Mouse (Mus musculus): ENCODE measurements around the gene Polr2h. TPM values are rescaled to one million over a fixed set of nuclear protein-coding genes. Genes with fewer than 3 reads are reported as not detected.
"Not testable (repeated sequence)": the region's sequence is repeated elsewhere in the genome, so short reads cannot be mapped to it uniquely, and the experiment has no call there.

The Polr2h gene
- 1 to 10 TPM; 8.2 to 8.3 TPM for total RNA-seq (2021)
- long read RNA-seq, experiment 1, transcript Polr2h-201 (5 exons, 950 nt): major isoform, 20 of 20 reads
- long read RNA-seq, experiment 1, partial matches to known transcripts: 0 of 20 reads
- long read RNA-seq, experiment 1, other reads (novel, unspliced or antisense): 0 of 20 reads
- long read RNA-seq, experiment 2, transcript Polr2h-201 (5 exons, 950 nt): major isoform, 13 of 13 reads
- long read RNA-seq, experiment 2, partial matches to known transcripts: 0 of 13 reads
- long read RNA-seq, experiment 2, other reads (novel, unspliced or antisense): 0 of 13 reads

- peak; percentile 97 for DNase-seq
Measured at GRCm38 (mm10) chr16:20717181-20717977, at the start of gene Polr2h, which contains the start of gene Clcn2. Gene Polr2h, plus strand, starts transcription at chr16:20717665. Gene Clcn2, minus strand, starts transcription at chr16:20717746.

- not testable (repeated sequence) for DNase-seq
Measured at GRCm38 (mm10) chr16:20668013-20668412, 49.5 kb upstream of the Polr2h start, which contains the start of gene Eif4g1. Gene Eif4g1, plus strand, starts transcription at chr16:20668313.

- no peak for DNase-seq
Measured at GRCm38 (mm10) chr16:20670291-20670690, 47.2 kb upstream of the Polr2h start.

GRCm38 (mm10) chr16:20671886-20672285 is 45.6 kb upstream of the Polr2h start:
- no peak for DNase-seq

GRCm38 (mm10) chr16:20672500-20672902 is 45.0 kb upstream of the Polr2h start:
- DNase-seq: peak; percentile 96

- DNase-seq: peak; percentile 77
Measured at GRCm38 (mm10) chr16:20672965-20673705, 44.3 kb upstream of the Polr2h start.

GRCm38 (mm10) chr16:20673706-20674303 is 43.7 kb upstream of the Polr2h start:
- DNase-seq: peak; percentile 41

- no peak for DNase-seq
Measured at GRCm38 (mm10) chr16:20675213-20675612, 42.3 kb upstream of the Polr2h start.

- no peak for DNase-seq
Measured at GRCm38 (mm10) chr16:20676702-20677101, 40.8 kb upstream of the Polr2h start.

GRCm38 (mm10) chr16:20677380-20677779 is 40.1 kb upstream of the Polr2h start:
- no peak for DNase-seq

- peak; percentile 90 for DNase-seq
Measured at GRCm38 (mm10) chr16:20677974-20678675, 39.3 kb upstream of the Polr2h start.

- no peak for DNase-seq
Measured at GRCm38 (mm10) chr16:20690774-20691173, 26.7 kb upstream of the Polr2h start.

GRCm38 (mm10) chr16:20691617-20692016 is 25.8 kb upstream of the Polr2h start:
- DNase-seq: no peak

GRCm38 (mm10) chr16:20692241-20692965 is 25.1 kb upstream of the Polr2h start:
- peak; percentile 20 for DNase-seq

- peak; percentile 90 for DNase-seq
Measured at GRCm38 (mm10) chr16:20693111-20693701, 24.3 kb upstream of the Polr2h start, which contains the start of gene Fam131a. Gene Fam131a, plus strand, starts transcription at chr16:20693241.

GRCm38 (mm10) chr16:20694781-20695180 is 22.7 kb upstream of the Polr2h start:
- DNase-seq: peak; percentile 80

GRCm38 (mm10) chr16:20695622-20696323 is 21.7 kb upstream of the Polr2h start:
- peak; percentile 82 for DNase-seq

GRCm38 (mm10) chr16:20699266-20699665 is 18.2 kb upstream of the Polr2h start:
- DNase-seq: no peak

- DNase-seq: no peak
Measured at GRCm38 (mm10) chr16:20700036-20700435, 17.4 kb upstream of the Polr2h start.

GRCm38 (mm10) chr16:20701316-20701715 is 16.1 kb upstream of the Polr2h start:
- DNase-seq: no peak

Measured in gastrocnemius, postnatal 25 days (tissue).